Mouse (Mus musculus) kidney, embryonic 14.5 days (tissue): ENCODE measurements around the gene Wdr83os. TPM values are rescaled to one million over a fixed set of nuclear protein-coding genes. Genes with fewer than 3 reads are reported as not detected.

ENCODE experiments used
- ATAC-seq: fragments of 200-750 bp; cut with Nextera tagmentation; 2 replicates; pipeline ENCODE4 v1.8.0; 2017; ENCODE audit warnings: moderate number of reproducible peaks, mild to moderate bottlenecking, moderate TSS enrichment, moderate library complexity; ENCODE audit not compliant: low FRiP score, low TSS enrichment
- H3K27ac ChIP-seq: fragments of 300-500 bp; sonication (generic); 2 replicates; pipeline ENCODE4 v1.5.1; 2014; ENCODE audit warnings: low read depth, mild to moderate bottlenecking, low read length, moderate library complexity, mixed read lengths
- H3K27me3 ChIP-seq: fragments of 300-500 bp; sonication (generic); 2 replicates; pipeline ENCODE4 v1.6.1; 2014; ENCODE audit warnings: mild to moderate bottlenecking, low read length; ENCODE audit not compliant: control insufficient read depth, insufficient read depth
- H3K36me3 ChIP-seq: fragments of 300-500 bp; sonication (generic); 2 replicates; pipeline ENCODE4 v1.6.1; 2014; ENCODE audit warnings: low read length, mixed read lengths; ENCODE audit not compliant: control insufficient read depth, insufficient read depth
- H3K4me1 ChIP-seq: fragments of 300-500 bp; sonication (generic); 2 replicates; pipeline ENCODE4 v1.6.1; 2014; ENCODE audit warnings: low read length, mixed read lengths; ENCODE audit not compliant: control insufficient read depth, insufficient read depth
- H3K4me2 ChIP-seq: fragments of 300-500 bp; sonication (generic); replicated peaks from 2 replicates; pipeline ENCODE4 v1.6.1; 2014; ENCODE audit warnings: low read depth, mild to moderate bottlenecking, low read length
- H3K4me3 ChIP-seq: fragments of 300-500 bp; sonication (generic); 2 replicates; pipeline ENCODE4 v1.5.1; 2014; ENCODE audit warnings: mild to moderate bottlenecking, low read length
- H3K9ac ChIP-seq: fragments of 300-500 bp; sonication (generic); 2 replicates; pipeline ENCODE4 v1.6.1; 2014; ENCODE audit warnings: low read depth, mild to moderate bottlenecking, low read length, moderate library complexity
- H3K9me3 ChIP-seq: fragments of 300-500 bp; sonication (generic); 2 replicates; pipeline ENCODE4 v1.6.1; 2016; ENCODE audit warnings: low read length; ENCODE audit not compliant: control insufficient read depth
- WGBS: fragments of 180-500 bp; shearing (Covaris S2); extraction: QIAGEN DNeasy Blood & Tissue Kit; methylation state at CpG from one replicate; pipeline ENCODE4 v1.1.7; 2014; 5-methylcytosine and 5-hydroxymethylcytosine counted together
- microRNA-seq: library from miRNA; unstranded; fragments of <30 nt; microRNA quantifications from one replicate; pipeline ENCODE4, GENCODE M21; 2016
- polyA plus RNA-seq: library from polyadenylated mRNA; unstranded; fragments of >200 nt; fragmentation: Nextera tagmentation; extraction: Ambion mirVana; gene quantifications from 2 replicates; pipeline ENCODE4 v1.2.1, GENCODE M21; 2014

Gene Wdr83os
- polyA plus RNA-seq, 1 experiment from 2014 or later: 161 TPM

DNA sequence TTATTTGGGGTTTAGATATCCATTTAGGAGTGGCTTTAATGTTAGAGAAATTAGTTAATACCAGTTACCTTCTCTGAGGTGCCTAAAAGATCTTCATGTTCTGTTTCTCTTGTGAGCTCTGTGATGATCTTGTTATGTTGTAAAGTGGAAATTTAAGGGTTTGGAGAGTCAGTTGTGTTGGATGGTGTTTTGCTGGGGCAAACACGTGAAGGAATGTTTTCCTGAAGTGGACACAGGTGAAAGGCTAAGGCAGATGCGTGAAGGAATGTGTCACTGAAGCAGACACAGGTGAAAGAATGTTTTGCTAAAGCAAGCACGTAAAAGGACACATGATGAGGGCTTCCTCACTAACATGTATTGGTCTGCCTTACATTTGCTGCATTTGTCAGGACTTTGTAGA, 42.5 kb downstream of the Wdr83os start, which contains the start of gene Zfp791:
Gene Zfp791 (minus strand): TSS at position 101 of the 400 bp plus-strand sequence.
- Histone ChIP-seq H3K27ac (no peak within 1 kb of the TSS), H3K27me3 (no peaks in the 10 kb centered on the region), H3K4me3 (no peak within 1 kb of the TSS), H3K4me2 (no peak within 1 kb of the TSS), H3K4me1 (no peaks in the 10 kb centered on the region), H3K36me3 (no peaks in the 10 kb centered on the region), H3K9me3 (no peaks in the 10 kb centered on the region), H3K9ac (no peak within 1 kb of the TSS)
- WGBS: 68% methylated on average over 3 of the region's 3 CpGs
- ATAC-seq: no peak

GRCm38 (mm10) chr8:85123691-85124090, 43.2 kb downstream of the Wdr83os start:
- no peaks in the 10 kb centered on the region for H3K27me3 ChIP-seq
- H3K4me2 ChIP-seq: no peak overlapping the region
- H3K4me3 ChIP-seq: no peak overlapping the region
- WGBS: 90% methylated on average over 8 of the region's 8 CpGs
- H3K27ac ChIP-seq: no peak overlapping the region
- ATAC-seq: no peak
- no peaks in the 10 kb centered on the region for H3K4me1 ChIP-seq
- H3K36me3 ChIP-seq: no peaks in the 10 kb centered on the region
- no peak overlapping the region for H3K9ac ChIP-seq
- no peaks in the 10 kb centered on the region for H3K9me3 ChIP-seq

Small RNAs within 50 kb of the gene (microRNA-seq; reads per million reads assigned to microRNA genes)
- gene Gm23388 (1.7 reads per million), gene Mir7070 (0.84 reads per million)

Other genes starting within 250 kb of the Wdr83os start
- gene Gadd45gip1, start 249.2 kb upstream of the Wdr83os start, polyA plus RNA-seq: 49.2 and 54.2 TPM in 2 replicates
- gene Rad23a, start 240.1 kb upstream of the Wdr83os start, polyA plus RNA-seq: 124 and 125 TPM in 2 replicates
- 758 and 944 TPM in 2 replicates for gene Calr, start 233.8 kb upstream of the Wdr83os start, polyA plus RNA-seq
- 90.4 and 105 TPM in 2 replicates for gene Farsa, start 223.8 kb upstream of the Wdr83os start, polyA plus RNA-seq
- 73.0 and 98.4 TPM in 2 replicates for gene Syce2, start 208.6 kb upstream of the Wdr83os start, polyA plus RNA-seq
- 28.6 and 43.3 TPM in 2 replicates for gene Gcdh, start 186.8 kb upstream of the Wdr83os start, polyA plus RNA-seq
- 1.2 and 1.7 TPM in 2 replicates for gene Klf1, start 178.8 kb upstream of the Wdr83os start, polyA plus RNA-seq
- gene Dnase2a, start 172.2 kb upstream of the Wdr83os start, polyA plus RNA-seq: 10.8 and 12.1 TPM in 2 replicates
- gene Mast1, start 143.4 kb upstream of the Wdr83os start, polyA plus RNA-seq: 0.21 and 0.35 TPM in 2 replicates
- 0.16 TPM in 1 of 2 replicates, not detected in the other for gene Rtbdn, start 133.7 kb upstream of the Wdr83os start, polyA plus RNA-seq
- not detected in 2 replicates for gene Gm49661, start 111.3 kb upstream of the Wdr83os start, polyA plus RNA-seq
- gene Prdx2, start 111.2 kb upstream of the Wdr83os start, polyA plus RNA-seq: 965 and 1,048 TPM in 2 replicates
- 143 and 154 TPM in 2 replicates for gene Rnaseh2a, start 111.0 kb upstream of the Wdr83os start, polyA plus RNA-seq
- gene Junb, start 102.0 kb upstream of the Wdr83os start, polyA plus RNA-seq: 7.3 and 10.0 TPM in 2 replicates
- gene Hook2, start 90.1 kb upstream of the Wdr83os start, polyA plus RNA-seq: 14.6 and 18.7 TPM in 2 replicates
- gene Best2, start 66.2 kb upstream of the Wdr83os start, polyA plus RNA-seq: not detected in 2 replicates
- 109 and 180 TPM in 2 replicates for gene Asna1, start 55.5 kb upstream of the Wdr83os start, polyA plus RNA-seq
- gene Trir, start 53.9 kb upstream of the Wdr83os start, polyA plus RNA-seq: 163 and 211 TPM in 2 replicates
- gene Tnpo2, start 43.8 kb upstream of the Wdr83os start, polyA plus RNA-seq: 15.6 and 19.7 TPM in 2 replicates
- 24.4 and 29.6 TPM in 2 replicates for gene Fbxw9, start 20.7 kb upstream of the Wdr83os start, polyA plus RNA-seq
- gene Gm5741, start 12.8 kb upstream of the Wdr83os start, polyA plus RNA-seq: 1.1 TPM in 1 of 2 replicates, not detected in the other
- gene Dhps, start 9.0 kb upstream of the Wdr83os start, polyA plus RNA-seq: 74.4 and 85.8 TPM in 2 replicates
- 43.4 and 44.9 TPM in 2 replicates for gene Wdr83, start 566 bp downstream of the Wdr83os start, polyA plus RNA-seq
- 23.3 and 33.9 TPM in 2 replicates for gene Man2b1, start 2.5 kb downstream of the Wdr83os start, polyA plus RNA-seq
- gene Zfp791, start 42.4 kb downstream of the Wdr83os start, polyA plus RNA-seq: 1.3 and 1.6 TPM in 2 replicates
- gene Cks1brt, start 71.2 kb downstream of the Wdr83os start, polyA plus RNA-seq: not detected in 2 replicates
- gene Olfr371, start 145.2 kb downstream of the Wdr83os start, polyA plus RNA-seq: not detected in 2 replicates
- 136 and 170 TPM in 2 replicates for gene Orc6, start 218.9 kb downstream of the Wdr83os start, polyA plus RNA-seq
- 108 and 137 TPM in 2 replicates for gene Vps35, start 219.1 kb downstream of the Wdr83os start, polyA plus RNA-seq